Mouse (Mus musculus): ENCODE measurements around the gene Kmt2b. TPM values are rescaled to one million over a fixed set of nuclear protein-coding genes. Genes with fewer than 3 reads are reported as not detected.

Gene Kmt2b
- total RNA-seq (2014; rRNA removed) (38.8 and 39.5 TPM in 2 replicates), polyA plus RNA-seq (2015; fragmentation: Nextera tagmentation; extraction: Ambion mirVana) (5.3 and 8.3 TPM in 2 replicates)

DNA sequence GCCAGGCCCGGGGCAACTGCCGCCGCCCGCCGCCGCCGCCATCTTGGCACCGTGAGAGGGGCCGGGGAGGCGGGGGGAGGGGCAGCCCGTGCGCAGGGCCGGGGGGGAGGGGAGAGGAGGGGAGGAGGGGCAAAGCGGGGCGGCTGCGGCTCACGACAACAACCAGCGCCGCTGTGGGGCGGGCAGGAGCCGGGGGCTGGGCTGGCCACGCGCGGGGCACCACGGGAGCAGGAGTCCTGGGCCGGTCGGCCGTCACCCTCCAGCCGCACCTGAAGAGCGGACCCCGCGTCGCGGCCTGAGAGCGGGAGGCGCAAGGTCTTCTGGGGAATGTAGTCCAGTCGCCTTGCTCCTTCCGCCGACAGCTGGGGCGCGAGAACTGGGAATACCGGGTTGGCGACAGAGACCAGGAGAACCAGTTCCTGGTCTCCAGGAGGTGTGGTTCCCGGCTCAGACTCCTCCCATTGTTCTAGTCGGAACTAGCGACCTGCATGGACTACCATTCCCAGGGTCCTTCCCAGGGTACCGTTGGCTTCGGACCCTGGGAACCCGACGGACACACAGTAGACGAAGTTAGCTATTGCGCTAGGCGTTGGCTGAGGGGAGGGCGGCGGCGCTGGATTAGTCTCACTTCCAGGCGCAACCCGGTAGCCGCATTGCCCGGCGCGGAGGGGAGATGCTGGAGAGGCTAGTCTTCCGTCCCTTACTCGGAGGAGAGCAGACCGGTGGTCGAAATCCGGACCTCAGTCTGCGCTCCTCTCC, at the start of gene Kmt2b:
TSS of gene Kmt2b (minus strand) at position 51 of the 759 bp plus-strand sequence.
- H3K36me3 ChIP-seq (ENCODE audit: insufficient read depth, low read length): peaks cover 21% of the 10 kb centered on the region
- H3K9ac ChIP-seq (replicated peaks; ENCODE audit: low read length, poor library complexity, severe bottlenecking): peak within 1 kb of the TSS; percentile 98
- peak within 1 kb of the TSS; percentile 97 for H3K27ac ChIP-seq (ENCODE audit: low read depth, low read length)
- WGBS: under 1% methylated on average over 45 of the region's 68 CpGs
- peak; percentile 98 for DNase-seq (ENCODE audit: low spot score)
- no peak; the same call in 1 of the 2 replicates for TF ChIP-seq CTCF (IDR thresholded peaks at IDR 0.05)
- peaks cover 9% of the 10 kb centered on the region; the same call in 1 of the 2 replicates for H3K4me1 ChIP-seq (ENCODE audit: insufficient read depth, low read length)
- no peaks in the 10 kb centered on the region for H3K27me3 ChIP-seq (ENCODE audit: insufficient read depth, low read length)
- H3K9me3 ChIP-seq (ENCODE audit: low read length): no peaks in the 10 kb centered on the region
- H3K4me2 ChIP-seq (ENCODE audit: low read depth, low read length, poor library complexity, severe bottlenecking): peak within 1 kb of the TSS; percentile 89
- ATAC-seq (ENCODE audit: low FRiP score): peak; percentile 93
- peak within 1 kb of the TSS; percentile 79 for H3K4me3 ChIP-seq (ENCODE audit: low read depth, low read length)

DNA sequence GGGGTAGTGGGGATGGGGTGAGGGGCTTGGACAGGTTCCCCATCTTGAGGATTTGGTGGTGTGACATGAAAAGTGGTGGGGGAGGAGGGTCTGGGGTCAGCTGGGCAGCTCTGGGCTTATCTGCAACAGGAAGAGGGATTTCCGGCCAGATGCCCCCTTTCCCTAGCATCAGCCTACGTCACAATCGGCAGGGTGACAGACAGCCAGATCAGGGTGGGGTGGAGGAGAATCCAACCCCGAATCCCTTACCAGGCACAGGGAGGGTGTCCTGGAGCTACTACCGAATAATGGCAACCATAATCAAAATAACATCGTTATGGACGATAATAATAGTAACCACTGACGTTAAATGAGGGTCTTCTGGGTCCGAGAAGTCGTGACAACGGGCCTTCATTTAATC, 47.9 kb upstream of the Kmt2b start:
- ATAC-seq (ENCODE audit: low FRiP score): no peak
- H3K9ac ChIP-seq (replicated peaks; ENCODE audit: low read length, poor library complexity, severe bottlenecking): no peak overlapping the region
- WGBS: 28% methylated on average over 11 of the region's 11 CpGs
- H3K4me2 ChIP-seq (ENCODE audit: low read depth, low read length, poor library complexity, severe bottlenecking): no peak overlapping the region
- peaks cover 50% of the 10 kb centered on the region for H3K27me3 ChIP-seq (ENCODE audit: insufficient read depth, low read length)
- no peak for DNase-seq (ENCODE audit: low spot score)
- H3K4me3 ChIP-seq (ENCODE audit: low read depth, low read length): no peak overlapping the region
- peaks cover 16% of the 10 kb centered on the region for H3K36me3 ChIP-seq (ENCODE audit: insufficient read depth, low read length)
- H3K9me3 ChIP-seq (ENCODE audit: low read length): no peaks in the 10 kb centered on the region
- no peak for TF ChIP-seq CTCF (IDR thresholded peaks at IDR 0.05)
- no peaks in the 10 kb centered on the region for H3K4me1 ChIP-seq (ENCODE audit: insufficient read depth, low read length)
- no peak overlapping the region for H3K27ac ChIP-seq (ENCODE audit: low read depth, low read length)

- peak within 1 kb of the TSS; percentile 15; the same call in 1 of the 2 replicates for H3K4me2 ChIP-seq (ENCODE audit: low read depth, low read length, poor library complexity, severe bottlenecking)
These were observed 47.2 kb upstream of the Kmt2b start, which contains the start of gene Etv2 for GRCm38 (mm10) chr7:30635752-30636151. TSS of gene Etv2 (minus strand) at chr7:30635852.

GRCm38 (mm10) chr7:30634621-30635020, 46.1 kb upstream of the Kmt2b start:
- WGBS: under 1% methylated on average over 20 of the region's 20 CpGs
- peak; percentile 73 for ATAC-seq (ENCODE audit: low FRiP score)
- no peaks in the 10 kb centered on the region for H3K36me3 ChIP-seq (ENCODE audit: insufficient read depth, low read length)
- peak; percentile 48 for DNase-seq (ENCODE audit: low spot score)
- peak; percentile 63 for TF ChIP-seq CTCF (IDR thresholded peaks at IDR 0.05)
- H3K9me3 ChIP-seq (ENCODE audit: low read length): no peaks in the 10 kb centered on the region
- H3K4me3 ChIP-seq (ENCODE audit: low read depth, low read length): 0 out of 2 replicates have a peak overlapping the region, but pooled peaks have one; percentile 3
- peaks cover 56% of the 10 kb centered on the region for H3K27me3 ChIP-seq (ENCODE audit: insufficient read depth, low read length)
- H3K4me2 ChIP-seq (ENCODE audit: low read depth, low read length, poor library complexity, severe bottlenecking): peak overlapping the region; percentile 15; the same call in 1 of the 2 replicates
- no peak overlapping the region for H3K27ac ChIP-seq (ENCODE audit: low read depth, low read length)
- no peak overlapping the region for H3K9ac ChIP-seq (replicated peaks; ENCODE audit: low read length, poor library complexity, severe bottlenecking)
- H3K4me1 ChIP-seq (ENCODE audit: insufficient read depth, low read length): no peaks in the 10 kb centered on the region

More at GRCm38 (mm10) chr7:30635752-30636151, 47.2 kb upstream of the Kmt2b start, which contains the start of gene Etv2:
- H3K36me3 ChIP-seq (ENCODE audit: insufficient read depth, low read length): peaks cover 10% of the 10 kb centered on the region
- no peak within 1 kb of the TSS for H3K27ac ChIP-seq (ENCODE audit: low read depth, low read length)
- TF ChIP-seq CTCF (IDR thresholded peaks at IDR 0.05): no peak
- H3K4me3 ChIP-seq (ENCODE audit: low read depth, low read length): 0 out of 2 replicates have a peak within 1 kb of the TSS, but pooled peaks have one; percentile 3
- peaks cover 55% of the 10 kb centered on the region for H3K27me3 ChIP-seq (ENCODE audit: insufficient read depth, low read length)
- ATAC-seq (ENCODE audit: low FRiP score): no peak
- H3K9me3 ChIP-seq (ENCODE audit: low read length): no peaks in the 10 kb centered on the region
- 4% methylated on average over 5 of the region's 5 CpGs for WGBS
- no peaks in the 10 kb centered on the region for H3K4me1 ChIP-seq (ENCODE audit: insufficient read depth, low read length)
- no peak for DNase-seq (ENCODE audit: low spot score)
- no peak within 1 kb of the TSS for H3K9ac ChIP-seq (replicated peaks; ENCODE audit: low read length, poor library complexity, severe bottlenecking)

DNA sequence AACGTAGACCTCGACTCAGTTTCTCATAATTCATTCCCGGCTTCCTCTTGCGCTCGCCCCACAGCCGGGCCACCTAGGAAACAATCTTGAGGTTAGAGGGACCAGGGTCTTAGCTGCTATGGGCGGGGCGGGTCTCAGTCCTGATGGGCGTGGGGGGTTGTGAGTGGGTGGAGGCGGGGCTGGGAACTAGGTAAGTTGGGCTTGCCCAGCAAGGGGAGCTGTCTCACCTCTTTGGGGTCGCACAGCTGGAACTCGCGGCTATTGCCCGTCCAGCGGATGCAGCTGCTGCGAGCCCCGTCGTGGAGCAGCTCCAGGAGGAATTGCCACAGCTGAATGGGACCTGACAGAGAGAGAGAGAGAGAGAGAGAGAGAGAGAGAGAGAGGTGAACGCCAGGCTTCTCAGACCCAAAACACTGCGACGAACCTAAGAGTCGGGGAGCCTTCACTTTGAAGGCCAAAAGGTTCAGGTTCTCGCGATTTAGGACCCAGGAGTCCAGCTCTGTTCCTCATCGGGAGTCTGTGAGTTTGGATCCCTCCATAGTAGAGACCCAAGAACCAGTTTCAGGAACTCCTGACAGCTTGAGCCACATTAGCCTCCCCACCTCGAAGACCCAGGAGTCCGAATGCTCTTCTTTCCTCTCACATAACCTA, 45.4 kb upstream of the Kmt2b start:
- no peaks in the 10 kb centered on the region for H3K9me3 ChIP-seq (ENCODE audit: low read length)
- TF ChIP-seq CTCF (IDR thresholded peaks at IDR 0.05): no peak
- 8% methylated on average over 27 of the region's 27 CpGs for WGBS
- DNase-seq (ENCODE audit: low spot score): no peak
- H3K4me1 ChIP-seq (ENCODE audit: insufficient read depth, low read length): no peaks in the 10 kb centered on the region
- H3K27me3 ChIP-seq (ENCODE audit: insufficient read depth, low read length): peaks cover 56% of the 10 kb centered on the region
- no peak for ATAC-seq (ENCODE audit: low FRiP score)
- H3K36me3 ChIP-seq (ENCODE audit: insufficient read depth, low read length): no peaks in the 10 kb centered on the region
- no peak overlapping the region for H3K4me3 ChIP-seq (ENCODE audit: low read depth, low read length)
- no peak overlapping the region for H3K9ac ChIP-seq (replicated peaks; ENCODE audit: low read length, poor library complexity, severe bottlenecking)
- H3K4me2 ChIP-seq (ENCODE audit: low read depth, low read length, poor library complexity, severe bottlenecking): no peak overlapping the region
- no peak overlapping the region for H3K27ac ChIP-seq (ENCODE audit: low read depth, low read length)

Measured in midbrain, postnatal 0 days (tissue).